Mouse (Mus musculus): ENCODE results near the gene Hemgn. TPM values are rescaled to one million over a fixed set of nuclear protein-coding genes. Genes with fewer than 3 reads are reported as not detected.

Gene Hemgn
- total RNA-seq, 2 experiments from 2014 or later = not detected

- DNase-seq (ENCODE audit: low spot score in 2 of 2) = no peak
Measured at GRCm38 (mm10) chr4:46359539-46360253, 53.6 kb downstream of the Hemgn start.

GRCm38 (mm10) chr4:46356351-46357133 lies 56.8 kb downstream of the Hemgn start:
- peak; percentile 36 to 54 for DNase-seq (ENCODE audit: low spot score in 2 of 2)

DNA sequence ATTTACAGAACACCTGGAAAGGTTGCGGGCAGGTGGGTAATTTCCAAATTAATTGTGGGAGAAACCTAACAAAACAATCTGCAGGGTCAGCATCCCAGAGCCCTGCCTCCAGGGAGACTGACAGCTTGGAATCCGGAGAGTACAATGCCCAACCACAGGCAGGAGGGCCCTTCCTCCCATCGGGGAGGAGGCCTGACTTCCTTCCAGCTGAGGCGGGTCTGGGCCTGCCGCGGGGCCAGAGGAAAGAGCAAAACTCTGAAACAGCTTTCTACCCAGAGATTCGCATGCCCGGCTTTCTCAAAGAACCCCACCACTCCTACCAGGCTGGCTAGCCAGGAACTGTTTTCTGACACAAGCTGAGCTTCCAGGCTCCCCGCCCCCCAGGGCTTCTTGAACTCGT lies 60.3 kb downstream of the Hemgn start:
- DNase-seq (ENCODE audit: low spot score in 2 of 2) = no peak

DNA sequence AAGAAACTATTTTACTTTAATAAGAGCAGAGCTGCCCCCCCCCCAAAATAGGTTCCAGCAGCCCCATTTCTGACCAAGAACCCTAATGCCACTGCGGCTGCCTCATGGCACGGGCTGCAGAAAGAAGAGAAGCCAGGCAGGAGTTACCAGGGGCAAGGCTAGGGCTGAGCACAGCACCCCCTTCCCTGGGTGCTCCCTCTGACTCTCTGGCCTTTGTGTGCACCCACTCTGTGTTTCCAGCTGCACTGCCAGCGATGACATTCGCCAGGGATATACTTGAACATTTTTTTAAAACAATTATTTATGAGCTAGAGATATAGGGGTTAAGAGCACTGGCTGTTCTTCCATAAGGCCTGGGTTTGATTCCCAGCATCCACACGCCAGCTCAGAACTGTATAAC lies 63.8 kb downstream of the Hemgn start:
- DNase-seq (ENCODE audit: low spot score in 2 of 2) = no peak

DNA sequence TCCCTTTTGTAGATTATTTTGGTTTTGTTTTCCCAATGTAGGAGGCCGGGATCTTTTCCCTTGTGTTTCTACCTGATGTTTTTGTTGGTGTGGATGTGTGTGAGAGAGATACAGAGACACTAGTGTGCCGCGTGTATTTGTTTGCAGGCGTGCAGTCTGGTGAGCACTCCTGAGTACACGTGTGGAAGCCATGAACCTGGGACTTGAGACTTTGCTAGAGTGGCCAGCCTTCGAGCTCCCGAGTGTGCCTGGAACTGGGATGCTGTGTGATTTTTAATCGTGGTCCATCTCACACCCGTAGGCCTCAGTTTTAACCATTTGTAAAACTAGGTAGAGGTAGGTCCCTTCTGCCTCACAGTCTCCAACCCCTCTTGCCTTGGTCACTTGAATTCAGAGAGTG lies 64.4 kb downstream of the Hemgn start:
- DNase-seq (ENCODE audit: low spot score in 2 of 2) = no peak

DNA sequence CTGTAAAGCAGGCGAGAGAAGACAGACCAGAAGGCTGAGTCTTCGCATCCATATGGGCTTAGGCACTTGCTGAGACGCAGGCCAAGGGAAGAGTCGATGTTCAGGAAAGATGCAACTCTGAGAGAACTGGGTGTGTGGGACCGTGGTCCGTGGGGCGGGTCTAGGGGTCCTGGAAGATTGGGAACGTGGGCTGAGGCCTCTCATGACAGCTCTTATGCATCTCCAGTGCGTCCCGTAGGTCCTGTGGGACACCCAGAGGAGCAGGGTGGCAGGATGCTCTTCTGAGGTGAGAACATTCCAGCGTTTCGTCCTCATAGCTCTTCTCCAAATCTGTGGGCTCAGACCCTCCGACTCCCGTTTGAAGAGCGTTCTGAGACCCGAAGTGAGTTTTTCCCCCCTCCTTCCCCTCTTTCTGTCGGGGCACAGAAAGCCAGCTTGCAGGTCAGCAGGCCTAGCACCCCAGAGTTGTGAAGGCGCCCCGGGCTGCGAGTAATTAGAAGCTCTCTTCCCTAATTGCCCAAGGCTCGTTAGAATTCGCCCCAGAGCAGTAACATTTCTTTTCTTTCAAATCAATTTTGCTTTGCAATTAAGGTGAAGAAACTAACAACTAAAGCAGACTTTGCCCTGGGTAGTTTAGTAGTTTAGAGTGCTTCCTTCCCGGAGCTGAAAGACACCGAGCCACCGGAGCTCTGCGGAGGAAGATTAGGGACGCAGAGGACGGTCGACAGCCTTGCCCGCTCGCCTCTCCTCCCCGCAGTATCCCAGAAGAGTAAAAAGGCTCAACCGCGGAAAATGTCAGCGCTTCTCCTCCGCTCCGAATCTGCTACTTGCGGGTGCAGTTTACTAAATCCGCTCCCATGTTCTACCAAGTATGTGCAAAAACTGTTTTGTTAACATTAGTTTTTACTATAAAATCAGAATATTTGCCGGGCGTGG lies 65.5 kb downstream of the Hemgn start:
- DNase-seq (ENCODE audit: low spot score in 2 of 2) = no peak

GRCm38 (mm10) chr4:46347141-46347540 lies 66.2 kb downstream of the Hemgn start:
- no peak for DNase-seq (ENCODE audit: low spot score in 2 of 2)

DNA sequence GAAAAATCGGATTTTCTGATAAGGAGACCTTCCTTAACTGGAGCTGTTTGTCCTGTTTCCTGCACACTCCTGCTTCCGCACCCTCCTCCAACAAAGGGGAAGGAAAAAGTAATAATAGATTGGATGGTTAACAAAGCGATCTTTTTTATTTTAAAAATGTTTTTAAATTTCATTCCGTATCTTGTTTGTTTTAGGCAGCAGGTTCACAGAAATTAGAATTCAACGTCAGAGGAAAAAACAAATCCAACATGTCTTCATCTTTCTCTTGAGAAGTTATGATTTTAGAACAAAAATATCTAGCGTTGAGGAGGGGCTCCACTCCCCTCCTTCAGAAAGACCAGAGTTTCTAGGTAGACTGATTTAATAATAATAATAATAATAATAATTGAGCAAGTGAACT lies 67.1 kb downstream of the Hemgn start:
- no peak for DNase-seq (ENCODE audit: low spot score in 2 of 2)

GRCm38 (mm10) chr4:46345773-46346100 lies 67.6 kb downstream of the Hemgn start:
- DNase-seq (ENCODE audit: low spot score in 2 of 2) = no peak

- DNase-seq (ENCODE audit: low spot score in 2 of 2) = no peak
Measured at GRCm38 (mm10) chr4:46345056-46345772, 68.1 kb downstream of the Hemgn start.

GRCm38 (mm10) chr4:46344288-46344687 lies 69.0 kb downstream of the Hemgn start:
- DNase-seq (ENCODE audit: low spot score in 2 of 2) = no peak

Other genes with a start within 250 kb of the Hemgn start
- gene Xpa, start 217.2 kb downstream of the Hemgn start, total RNA-seq (2021) = 10 to 100 TPM; 10.2 to 11.2 TPM
- gene Foxe1, start 69.9 kb downstream of the Hemgn start, total RNA-seq (2021) = not detected
- gene Trmo, start 24.1 kb downstream of the Hemgn start, total RNA-seq (2021) = 1 to 10 TPM; 3.7 to 4.3 TPM
- gene Anp32b, start 37.4 kb upstream of the Hemgn start, total RNA-seq (2021) = 10 to 100 TPM; 41.5 to 45.7 TPM
- gene Nans, start 75.7 kb upstream of the Hemgn start, total RNA-seq (2021) = 10 to 100 TPM; 14.8 to 19.2 TPM
- gene Trim14, start 122.6 kb upstream of the Hemgn start, total RNA-seq (2021) = 1 to 10 TPM in 1 of 2 experiments, under 1 TPM in 1; 0.74 to 1.3 TPM
- 10 to 100 TPM; 23.5 to 26.2 TPM for gene Coro2a, start 188.7 kb upstream of the Hemgn start, total RNA-seq (2021)
- gene Tbc1d2, start 236.7 kb upstream of the Hemgn start, total RNA-seq (2021) = 1 to 10 TPM; 4.0 to 4.4 TPM

Measured in left cerebral cortex, adult 18-20 months (tissue).